ENCODE assay signal across 8 mouse cellular contexts in the genomic region with DNA sequence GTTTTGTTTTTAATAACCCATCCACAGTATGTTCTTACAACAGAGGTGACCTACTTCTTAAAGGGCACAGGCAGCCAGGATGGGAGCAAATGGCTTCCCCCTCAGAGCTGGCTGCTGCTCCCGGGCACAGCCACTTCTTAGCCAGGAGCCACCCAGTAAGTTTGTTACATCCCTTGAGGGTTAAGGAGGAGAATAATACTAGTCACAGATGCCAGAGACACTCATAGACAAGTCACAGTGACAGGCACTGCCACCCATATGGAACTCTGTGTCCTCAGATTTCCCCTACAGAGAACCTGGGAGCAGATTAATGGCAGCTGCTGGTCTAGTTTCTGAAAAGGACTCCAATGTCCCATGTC. TPM values are rescaled to one million over a fixed set of nuclear protein-coding genes. Genes with fewer than 3 reads are reported as not detected.
DNase-seq lines count a peak whose midpoint lies in the region; ATAC-seq and TF ChIP-seq lines count a peak whose summit lies in the region.

No protein-coding gene starts in this region.

- H3K4me3 ChIP-seq in cerebellum, adult 2 months (replicated peaks; ENCODE audit: insufficient read depth, low read depth, low read length), result peak overlapping the region; percentile 38
- peak overlapping the region; percentile 11; the same call in 1 of the 2 replicates for H3K4me3 ChIP-seq in spleen, adult 2 months (ENCODE audit: extremely low read depth, insufficient read depth, insufficient read length)
- peak overlapping the region; percentile 14; the same call in 1 of the 2 replicates for H3K4me3 ChIP-seq in limb, embryonic 13.5 days
- peak overlapping the region; percentile 32; the same call in 1 of the 2 replicates for H3K4me3 ChIP-seq in stomach, embryonic 15.5 days (replicated peaks)

- TF ChIP-seq POLR2A in cerebellum, adult 2 months (IDR thresholded peaks at IDR 0.05; ENCODE audit: borderline replicate concordance, insufficient read depth, low read length), result no peak
- TF ChIP-seq POLR2A in spleen, adult 2 months (IDR thresholded peaks at IDR 0.05; ENCODE audit: low read depth, low read length), result no peak

- WGBS in cerebellum, adult 2 months, result 0% methylated on average over 1 of the region's 1 CpGs
- WGBS in spleen, adult 2 months, result 13% methylated on average over 1 of the region's 1 CpGs
- WGBS in limb, embryonic 13.5 days, result 39% methylated on average over 1 of the region's 1 CpGs
- 22% methylated on average over 1 of the region's 1 CpGs for WGBS in stomach, embryonic 15.5 days

- peaks cover 6% of the 10 kb centered on the region for H3K36me3 ChIP-seq in spleen, adult 2 months (ENCODE audit: control insufficient read depth, insufficient read depth, low read length)
- H3K36me3 ChIP-seq in limb, embryonic 13.5 days, result peaks cover 4% of the 10 kb centered on the region; the same call in 1 of the 2 replicates
- H3K36me3 ChIP-seq in stomach, embryonic 15.5 days, result no peaks in the 10 kb centered on the region

- peak overlapping the region; percentile 53 for H3K9ac ChIP-seq in limb, embryonic 13.5 days
- no peak overlapping the region for H3K9ac ChIP-seq in stomach, embryonic 15.5 days

- H3K4me2 ChIP-seq in limb, embryonic 13.5 days (replicated peaks), result peak overlapping the region; percentile 70
- H3K4me2 ChIP-seq in stomach, embryonic 15.5 days, result peak overlapping the region; percentile 59

- no peak for DNase-seq in cerebellum, adult 2 months
- no peak for DNase-seq in cerebellum, adult 18-20 months
- no peak for DNase-seq in spleen, adult 2 months (ENCODE audit: low read depth in 1 of 2, low spot score in 2 of 2)
- DNase-seq in spleen, postnatal 4 days (ENCODE audit: low spot score in 2 of 2), result no peak
- no peak for DNase-seq in adrenal gland, postnatal 10 days
- no peak for DNase-seq in layer of hippocampus, adult 18-20 months (ENCODE audit: low spot score in 2 of 2)

- no peaks in the 10 kb centered on the region for H3K9me3 ChIP-seq in limb, embryonic 13.5 days
- H3K9me3 ChIP-seq in stomach, embryonic 15.5 days, result no peaks in the 10 kb centered on the region

- no peak for TF ChIP-seq CTCF in cerebellum, adult 2 months (IDR thresholded peaks at IDR 0.05; ENCODE audit: borderline replicate concordance, insufficient read depth, low read depth, low read length)
- TF ChIP-seq CTCF in spleen, adult 2 months (IDR thresholded peaks at IDR 0.05; ENCODE audit: extremely low read depth, insufficient read depth, insufficient read length, insufficient replicate concordance), result no peak

- peak overlapping the region; percentile 99 for H3K27ac ChIP-seq in cerebellum, adult 2 months (ENCODE audit: insufficient read depth, low read length)
- peak overlapping the region; percentile 96 for H3K27ac ChIP-seq in spleen, adult 2 months (ENCODE audit: insufficient read depth, low read length)
- H3K27ac ChIP-seq in limb, embryonic 13.5 days, result peak overlapping the region; percentile 99
- peak overlapping the region; percentile 99 for H3K27ac ChIP-seq in stomach, embryonic 15.5 days

- ATAC-seq in limb, embryonic 13.5 days (ENCODE audit: low FRiP score, low read depth), result no peak
- ATAC-seq in stomach, embryonic 15.5 days (ENCODE audit: insufficient read depth, low FRiP score, low read depth), result no peak

- H3K27me3 ChIP-seq in cerebellum, adult 2 months (ENCODE audit: control insufficient read depth, insufficient read depth, low read length), result no peaks in the 10 kb centered on the region
- H3K27me3 ChIP-seq in spleen, adult 2 months (ENCODE audit: control insufficient read depth, insufficient read depth, low read length), result no peaks in the 10 kb centered on the region
- H3K27me3 ChIP-seq in limb, embryonic 13.5 days, result no peaks in the 10 kb centered on the region; the same call in 1 of the 2 replicates
- no peaks in the 10 kb centered on the region for H3K27me3 ChIP-seq in stomach, embryonic 15.5 days (replicated peaks)

- peaks cover 12% of the 10 kb centered on the region; the same call in 1 of the 2 replicates for H3K4me1 ChIP-seq in cerebellum, adult 2 months (ENCODE audit: control insufficient read depth, insufficient read depth, low read length)
- peaks cover 8% of the 10 kb centered on the region; the same call in 1 of the 2 replicates for H3K4me1 ChIP-seq in spleen, adult 2 months (ENCODE audit: control insufficient read depth, insufficient read depth, insufficient read length)
- H3K4me1 ChIP-seq in limb, embryonic 13.5 days, result peaks cover 35% of the 10 kb centered on the region
- peaks cover 19% of the 10 kb centered on the region for H3K4me1 ChIP-seq in stomach, embryonic 15.5 days

RNA-seq across cellular contexts. Expression of gene Ubc, which starts 2.6 kb away (rescaled TPM):
- polyA plus RNA-seq in cerebellum, adult 2 months (2012; rRNA removed), result 1,009 and 1,093 TPM in 2 replicates
- polyA plus RNA-seq in spleen, adult 2 months (2012; rRNA removed), result 316 and 423 TPM in 2 replicates
- polyA plus RNA-seq in limb, embryonic 13.5 days (2015; fragmentation: Nextera tagmentation; extraction: Ambion mirVana), result 1,179 and 1,190 TPM in 2 replicates
- 893 and 1,069 TPM in 2 replicates for polyA plus RNA-seq in stomach, embryonic 15.5 days (2015; fragmentation: Nextera tagmentation; extraction: Ambion mirVana)
- total RNA-seq in adrenal gland, postnatal 10 days (2021), result 1,000 to 10,000 TPM; 1,039 to 1,045 TPM
- 100 to 1,000 TPM; 754 to 818 TPM for total RNA-seq in layer of hippocampus, adult 18-20 months (2021)

RNA-seq across cellular contexts. Expression of gene Gm10382, which starts 3.5 kb away (rescaled TPM):
- polyA plus RNA-seq in cerebellum, adult 2 months (2012; rRNA removed), result 0.28 and 0.41 TPM in 2 replicates
- 0.08 and 0.15 TPM in 2 replicates for polyA plus RNA-seq in spleen, adult 2 months (2012; rRNA removed)
- 0.34 and 0.41 TPM in 2 replicates for polyA plus RNA-seq in limb, embryonic 13.5 days (2015; fragmentation: Nextera tagmentation; extraction: Ambion mirVana)
- 0.21 and 0.67 TPM in 2 replicates for polyA plus RNA-seq in stomach, embryonic 15.5 days (2015; fragmentation: Nextera tagmentation; extraction: Ambion mirVana)
- under 1 TPM; 0.21 to 0.24 TPM for total RNA-seq in adrenal gland, postnatal 10 days (2021)
- under 1 TPM in 1 of 2 experiments, not detected in 1; 0.46 TPM for total RNA-seq in layer of hippocampus, adult 18-20 months (2021)

RNA-seq across cellular contexts. Expression of gene Dhx37, which starts 41.3 kb away (rescaled TPM):
- polyA plus RNA-seq in cerebellum, adult 2 months (2012; rRNA removed), result 19.6 and 21.4 TPM in 2 replicates
- 17.0 and 21.0 TPM in 2 replicates for polyA plus RNA-seq in spleen, adult 2 months (2012; rRNA removed)
- 12.1 and 12.9 TPM in 2 replicates for polyA plus RNA-seq in limb, embryonic 13.5 days (2015; fragmentation: Nextera tagmentation; extraction: Ambion mirVana)
- 10.8 and 11.5 TPM in 2 replicates for polyA plus RNA-seq in stomach, embryonic 15.5 days (2015; fragmentation: Nextera tagmentation; extraction: Ambion mirVana)
- total RNA-seq in adrenal gland, postnatal 10 days (2021), result 10 to 100 TPM; 11.2 to 12.2 TPM
- 10 to 100 TPM; 15.0 to 15.4 TPM for total RNA-seq in layer of hippocampus, adult 18-20 months (2021)

RNA-seq across cellular contexts. Expression of gene Bri3bp, which starts 48.8 kb away (rescaled TPM):
- 37.1 and 39.1 TPM in 2 replicates for polyA plus RNA-seq in cerebellum, adult 2 months (2012; rRNA removed)
- 21.2 and 21.5 TPM in 2 replicates for polyA plus RNA-seq in spleen, adult 2 months (2012; rRNA removed)
- polyA plus RNA-seq in limb, embryonic 13.5 days (2015; fragmentation: Nextera tagmentation; extraction: Ambion mirVana), result 37.3 and 38.1 TPM in 2 replicates
- polyA plus RNA-seq in stomach, embryonic 15.5 days (2015; fragmentation: Nextera tagmentation; extraction: Ambion mirVana), result 45.5 and 46.6 TPM in 2 replicates
- total RNA-seq in adrenal gland, postnatal 10 days (2021), result 10 to 100 TPM; 31.6 to 37.1 TPM
- total RNA-seq in layer of hippocampus, adult 18-20 months (2021), result 100 to 1,000 TPM in 1 of 2 experiments, 10 to 100 TPM in 1; 92.7 to 107 TPM

RNA-seq across cellular contexts. Expression of gene Scarb1, which starts 51.7 kb away (rescaled TPM):
- 16.8 and 19.9 TPM in 2 replicates for polyA plus RNA-seq in cerebellum, adult 2 months (2012; rRNA removed)
- polyA plus RNA-seq in spleen, adult 2 months (2012; rRNA removed), result 76.0 and 93.6 TPM in 2 replicates
- polyA plus RNA-seq in limb, embryonic 13.5 days (2015; fragmentation: Nextera tagmentation; extraction: Ambion mirVana), result 44.3 and 44.4 TPM in 2 replicates
- 61.9 and 67.9 TPM in 2 replicates for polyA plus RNA-seq in stomach, embryonic 15.5 days (2015; fragmentation: Nextera tagmentation; extraction: Ambion mirVana)
- total RNA-seq in adrenal gland, postnatal 10 days (2021), result 1,000 to 10,000 TPM in 1 of 2 experiments, 100 to 1,000 TPM in 1; 506 to 1,242 TPM
- 10 to 100 TPM; 29.4 to 32.7 TPM for total RNA-seq in layer of hippocampus, adult 18-20 months (2021)
